Mouse (Mus musculus) T-helper 17 cell (primary cell): ENCODE results near the gene Zkscan14.

Source experiments
- in situ Hi-C, 2 experiments: fragments of 300-600 bp; cut with MboI, MseI; formaldehyde crosslinking; loops; 1 replicate in 1 of 2; 2 replicates in 1 of 2; pipeline ENCODE4 v1.15.1; 2025; ENCODE audit warnings: high pct_unique_total_duplicates in 2 of 2

Zkscan14 gene

GRCm38 (mm10) chr5:145205041-145205440, 3.4 kb upstream of the Zkscan14 start:
- in situ Hi-C loops, result loop anchor here in 1 of 2 experiments (25.0 kb wide), 1 partner anchor 1007 kb away; the partner anchor contains the start of gene Rnf6

GRCm38 (mm10) chr5:145203936-145204691, 2.4 kb upstream of the Zkscan14 start, which contains the start of gene Zkscan5:
Gene Zkscan5 (plus strand): TSS chr5:145204562.
- in situ Hi-C loops, result loop anchor here in 1 of 2 experiments (25.0 kb wide), 1 partner anchor 1008 kb away; the partner anchor contains the start of gene Rnf6

GRCm38 (mm10) chr5:145202446-145202845, 778 bp upstream of the Zkscan14 start:
- in situ Hi-C loops, result loop anchor here in 1 of 2 experiments (25.0 kb wide), 1 partner anchor 1010 kb away; the partner anchor contains the start of gene Rnf6

- in situ Hi-C loops, result loop anchor here in 1 of 2 experiments (25.0 kb wide), 1 partner anchor 1012 kb away; the partner anchor contains the start of gene Rnf6
These were observed 1.3 kb downstream of the Zkscan14 start for GRCm38 (mm10) chr5:145200387-145200786.

- in situ Hi-C loops, result no loop called here
These were observed 9.7 kb downstream of the Zkscan14 start, which contains the start of gene Atp5j2 for GRCm38 (mm10) chr5:145191962-145192361. Gene Atp5j2 (minus strand): TSS chr5:145192062.

- in situ Hi-C loops, result no loop called here
These were observed 10.5 kb downstream of the Zkscan14 start for GRCm38 (mm10) chr5:145190875-145191798.

- in situ Hi-C loops, result no loop called here
These were observed 11.3 kb downstream of the Zkscan14 start for GRCm38 (mm10) chr5:145190373-145190772.

- in situ Hi-C loops, result loop anchor here in 1 of 2 experiments (10.0 kb wide), 1 partner anchor 1525 kb away; no protein-coding TSS in a partner anchor
These were observed 12.3 kb downstream of the Zkscan14 start for GRCm38 (mm10) chr5:145189416-145189815.

GRCm38 (mm10) chr5:145185244-145185643, 16.4 kb downstream of the Zkscan14 start:
- in situ Hi-C loops, result loop anchor here in 1 of 2 experiments (10.0 kb wide), 1 partner anchor 1520 kb away; no protein-coding TSS in a partner anchor

- in situ Hi-C loops, result no loop called here
These were observed 23.1 kb downstream of the Zkscan14 start for GRCm38 (mm10) chr5:145178461-145178980.

GRCm38 (mm10) chr5:145167306-145167661, 34.4 kb downstream of the Zkscan14 start:
- in situ Hi-C loops, result loop anchor here in 1 of 2 experiments (10.0 kb wide), 1 partner anchor 622 kb away; the partner anchor contains the start of gene Nptx2

- in situ Hi-C loops, result loop anchor here in 1 of 2 experiments (10.0 kb wide), 1 partner anchor 622 kb away; the partner anchor contains the start of gene Nptx2
These were observed 34.9 kb downstream of the Zkscan14 start, which contains the start of the genes Ptcd1 and Cpsf4 for GRCm38 (mm10) chr5:145166536-145167305. Gene Ptcd1 (minus strand): TSS chr5:145167108. Gene Cpsf4 (plus strand): TSS chr5:145167213.

- in situ Hi-C loops, result loop anchor here in 1 of 2 experiments (10.0 kb wide), 1 partner anchor 620 kb away; the partner anchor contains the start of gene Nptx2
These were observed 36.5 kb downstream of the Zkscan14 start for GRCm38 (mm10) chr5:145165184-145165583.

- in situ Hi-C loops, result loop anchor here in 1 of 2 experiments (10.0 kb wide), 1 partner anchor 620 kb away; the partner anchor contains the start of gene Nptx2
These were observed 37.0 kb downstream of the Zkscan14 start for GRCm38 (mm10) chr5:145164710-145165109.

- in situ Hi-C loops, result loop anchor here in 1 of 2 experiments (10.0 kb wide), 1 partner anchor 617 kb away; the partner anchor contains the start of gene Nptx2
These were observed 40.3 kb downstream of the Zkscan14 start for GRCm38 (mm10) chr5:145161361-145161760.

- in situ Hi-C loops, result no loop called here
These were observed 49.0 kb downstream of the Zkscan14 start for GRCm38 (mm10) chr5:145152690-145153089.

GRCm38 (mm10) chr5:145149294-145149693, 52.4 kb downstream of the Zkscan14 start:
- in situ Hi-C loops, result loop anchor here in 1 of 2 experiments (10.0 kb wide), 1 partner anchor 1424 kb away; no protein-coding TSS in a partner anchor

GRCm38 (mm10) chr5:145147748-145148147, 53.9 kb downstream of the Zkscan14 start:
- in situ Hi-C loops, result loop anchor here in 1 of 2 experiments (10.0 kb wide), 1 partner anchor 1423 kb away; no protein-coding TSS in a partner anchor
